Mouse (Mus musculus): Measurements from ENCODE around the gene Rims1. TPM values are rescaled to one million over a fixed set of nuclear protein-coding genes. Genes with fewer than 3 reads are reported as not detected.

Rims1 gene
- total RNA-seq, 2 experiments from 2014 or later: 1.0 to 1.4 TPM

GRCm38 (mm10) chr1:22579470-22579869 lies 226.3 kb downstream of the Rims1 start:
- no peak for DNase-seq

- no peak for DNase-seq
Observed at GRCm38 (mm10) chr1:22572720-22573119, 233.1 kb downstream of the Rims1 start.

GRCm38 (mm10) chr1:22546273-22546672 lies 259.5 kb downstream of the Rims1 start:
- no peak for DNase-seq

- no peak for DNase-seq
Observed at GRCm38 (mm10) chr1:22538129-22538528, 267.7 kb downstream of the Rims1 start.

GRCm38 (mm10) chr1:22536776-22537175 lies 269.0 kb downstream of the Rims1 start:
- DNase-seq: no peak

GRCm38 (mm10) chr1:22535049-22535448 lies 270.7 kb downstream of the Rims1 start:
- DNase-seq: no peak

GRCm38 (mm10) chr1:22533146-22534096 lies 272.4 kb downstream of the Rims1 start:
- DNase-seq: peak; percentile 4

GRCm38 (mm10) chr1:22515103-22515502 lies 290.7 kb downstream of the Rims1 start:
- no peak for DNase-seq

GRCm38 (mm10) chr1:22512421-22512820 lies 293.4 kb downstream of the Rims1 start:
- DNase-seq: no peak

GRCm38 (mm10) chr1:22511614-22512013 lies 294.2 kb downstream of the Rims1 start:
- DNase-seq: no peak

GRCm38 (mm10) chr1:22508735-22509615 lies 296.8 kb downstream of the Rims1 start:
- no peak for DNase-seq

GRCm38 (mm10) chr1:22487270-22487864 lies 318.4 kb downstream of the Rims1 start:
- DNase-seq: no peak

GRCm38 (mm10) chr1:22476220-22476619 lies 329.6 kb downstream of the Rims1 start:
- no peak for DNase-seq

GRCm38 (mm10) chr1:22467033-22467432 lies 338.8 kb downstream of the Rims1 start:
- DNase-seq: no peak

- DNase-seq: no peak
Observed at GRCm38 (mm10) chr1:22466597-22466996, 339.2 kb downstream of the Rims1 start.

- no peak for DNase-seq
Observed at GRCm38 (mm10) chr1:22424020-22424419, 381.8 kb downstream of the Rims1 start.

GRCm38 (mm10) chr1:22422102-22422501 lies 383.7 kb downstream of the Rims1 start:
- no peak for DNase-seq

- no peak for DNase-seq
Observed at GRCm38 (mm10) chr1:22410173-22410572, 395.6 kb downstream of the Rims1 start.

GRCm38 (mm10) chr1:22386361-22386760 lies 419.4 kb downstream of the Rims1 start:
- peak; percentile 10 for DNase-seq

GRCm38 (mm10) chr1:22377652-22378051 lies 428.1 kb downstream of the Rims1 start:
- no peak for DNase-seq

GRCm38 (mm10) chr1:22377062-22377461 lies 428.7 kb downstream of the Rims1 start:
- DNase-seq: no peak

- DNase-seq: no peak
Observed at GRCm38 (mm10) chr1:22356209-22356608, 449.6 kb downstream of the Rims1 start.

- DNase-seq: no peak
Observed at GRCm38 (mm10) chr1:22353687-22354086, 452.1 kb downstream of the Rims1 start.
